Mouse (Mus musculus): ENCODE data around the gene Rilp. TPM values are rescaled to one million over a fixed set of nuclear protein-coding genes. Genes with fewer than 3 reads are reported as not detected.
A peak's percentile ranks its signal among the peaks of the same experiment; 100 is the strongest.

The Rilp gene
- total RNA-seq, 2 experiments from 2014 or later: 39.1 to 40.1 TPM

DNA sequence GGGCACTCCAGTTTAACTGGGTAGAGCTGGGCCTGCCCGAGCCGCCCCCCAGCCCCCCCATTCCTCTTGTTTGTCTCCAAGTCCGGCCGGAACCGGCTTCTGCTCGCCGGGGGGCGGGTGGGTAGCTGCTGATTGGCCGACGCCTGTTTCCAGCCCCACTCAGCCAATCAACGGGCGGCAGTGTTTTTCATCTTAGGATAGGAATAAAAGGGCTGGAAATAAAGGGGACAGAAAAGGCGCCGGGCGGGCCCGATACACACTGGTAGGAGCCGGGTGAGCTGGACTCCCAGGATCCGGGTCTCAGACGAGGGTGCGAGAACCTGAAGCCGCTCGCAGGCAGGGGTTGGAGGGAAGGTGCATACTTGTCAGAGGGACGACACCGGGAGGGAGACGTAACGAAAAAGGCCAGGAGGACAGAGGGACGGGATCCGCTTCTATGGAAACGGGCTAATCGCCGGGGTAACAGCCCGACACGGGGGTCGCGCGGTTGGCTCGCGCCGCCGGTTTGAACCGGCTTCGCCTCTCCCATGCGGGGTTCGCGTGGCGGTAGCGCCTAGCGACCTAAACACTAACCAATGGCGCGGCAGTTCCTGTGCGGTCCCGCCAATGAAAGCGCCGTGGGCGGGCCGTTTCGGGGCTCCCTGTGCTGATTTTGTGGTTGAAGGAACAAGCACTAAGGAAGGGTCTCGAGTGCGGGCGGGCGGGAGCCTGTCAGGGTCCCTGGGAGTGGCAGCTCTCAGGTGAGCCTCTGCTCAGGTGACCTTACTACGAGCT is 21.8 kb downstream of the Rilp start, which contains the start of gene Slc43a2:
Gene Slc43a2 (plus strand): TSS at position 226 of the 774 bp plus-strand sequence.
- intact Hi-C loops (cut with DNase I): no loop called here
- peak; percentile 88 to 89 for DNase-seq

DNA sequence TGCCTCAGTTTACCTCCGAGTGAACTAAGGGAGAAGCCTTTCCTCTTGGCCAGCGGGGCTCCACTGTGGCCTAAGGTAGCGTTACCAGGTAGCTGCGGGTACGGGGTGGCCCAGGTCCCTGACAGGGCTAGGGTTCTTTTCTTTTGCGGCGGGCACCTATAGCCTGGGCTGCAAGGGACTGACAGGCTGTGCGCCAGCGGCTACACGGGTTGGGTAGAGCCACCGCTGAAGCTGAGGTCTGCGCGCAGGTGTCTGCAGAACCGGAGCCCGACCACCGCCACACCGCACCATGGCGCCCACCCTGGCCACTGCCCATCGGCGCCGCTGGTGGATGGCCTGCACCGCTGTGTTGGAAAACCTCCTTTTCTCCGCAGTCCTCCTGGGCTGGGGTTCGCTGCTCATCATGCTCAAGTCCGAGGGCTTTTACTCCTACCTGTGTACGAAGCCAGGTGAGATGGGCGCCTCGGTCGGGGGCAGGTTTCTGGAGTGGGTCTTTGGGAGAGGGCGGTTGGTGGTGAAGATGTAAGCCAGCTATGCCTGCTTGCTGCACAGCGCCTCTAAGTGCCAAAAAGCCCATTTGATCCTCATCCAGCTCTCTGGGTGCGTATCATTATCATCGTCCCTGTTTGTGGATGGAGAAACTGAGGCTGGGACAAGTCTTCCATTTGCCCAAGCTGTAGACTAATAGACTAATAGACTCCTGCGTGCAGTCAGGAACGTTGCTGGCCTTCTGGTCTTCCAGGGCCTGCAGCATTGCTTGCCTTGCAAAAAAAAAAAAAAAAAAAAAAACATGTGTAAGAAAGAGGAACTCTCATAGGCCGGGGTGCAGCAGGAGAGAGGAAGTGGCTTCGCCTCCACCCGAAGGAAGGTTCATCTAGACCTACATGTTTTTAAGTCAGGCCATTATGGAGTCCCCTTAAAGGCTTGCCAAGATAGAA is 22.7 kb downstream of the Rilp start:
- intact Hi-C loops (cut with DNase I): no loop called here
- DNase-seq: no peak

- intact Hi-C loops (cut with DNase I): no loop called here
- DNase-seq: no peak
These were observed 23.6 kb downstream of the Rilp start for GRCm38 (mm10) chr11:75533314-75534015.

DNA sequence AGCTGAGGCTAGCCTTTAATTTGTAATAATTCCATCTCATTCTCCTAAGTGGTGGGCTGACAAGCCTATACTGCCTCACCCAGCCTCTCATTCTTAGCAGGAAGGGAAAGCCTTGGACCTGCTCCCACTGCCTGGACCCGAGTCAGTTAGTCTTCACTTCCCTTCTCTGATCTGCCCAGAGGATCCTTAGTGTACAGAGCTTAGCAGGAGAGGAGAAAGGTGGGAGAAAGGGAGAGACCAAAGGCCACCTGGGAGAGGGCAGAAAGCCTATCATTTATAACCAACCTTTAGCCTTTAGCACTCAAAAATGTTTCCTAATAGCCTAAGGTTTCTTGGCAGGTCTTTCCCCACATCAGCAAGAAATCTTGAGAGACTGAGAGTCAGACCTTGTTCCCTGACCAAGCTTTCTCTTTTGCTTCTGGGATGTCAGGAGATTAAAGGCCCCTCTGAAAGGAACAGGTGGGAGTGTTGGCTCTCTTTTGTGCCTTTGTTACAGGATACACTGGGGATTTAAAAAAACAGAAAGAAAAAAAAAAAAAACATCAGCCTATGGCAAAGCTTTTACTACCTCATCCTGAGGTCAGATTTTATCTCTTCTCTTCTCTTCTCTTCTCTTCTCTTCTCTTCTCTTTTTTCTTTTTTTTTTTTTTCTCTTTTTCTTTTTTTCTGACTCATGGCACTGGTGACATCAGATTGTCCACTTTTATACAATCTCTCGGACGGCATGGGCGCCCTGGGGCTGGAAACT is 24.6 kb downstream of the Rilp start:
- no peak for DNase-seq
- intact Hi-C loops (cut with DNase I): no loop called here

- DNase-seq: no peak
- intact Hi-C loops (cut with DNase I): no loop called here
These were observed 25.4 kb downstream of the Rilp start for GRCm38 (mm10) chr11:75535106-75535795.

GRCm38 (mm10) chr11:75536255-75537024 is 26.5 kb downstream of the Rilp start:
- no peak for DNase-seq
- intact Hi-C loops (cut with DNase I): no loop called here

GRCm38 (mm10) chr11:75537025-75537414 is 27.1 kb downstream of the Rilp start:
- DNase-seq: no peak
- intact Hi-C loops (cut with DNase I): no loop called here

- DNase-seq: no peak
These were observed 27.7 kb downstream of the Rilp start for GRCm38 (mm10) chr11:75537491-75538183.

GRCm38 (mm10) chr11:75538184-75538969 is 28.5 kb downstream of the Rilp start:
- intact Hi-C loops (cut with DNase I): no loop called here
- DNase-seq: no peak

More at GRCm38 (mm10) chr11:75537491-75538183, 27.7 kb downstream of the Rilp start:
- intact Hi-C loops (cut with DNase I): no loop called here

DNA sequence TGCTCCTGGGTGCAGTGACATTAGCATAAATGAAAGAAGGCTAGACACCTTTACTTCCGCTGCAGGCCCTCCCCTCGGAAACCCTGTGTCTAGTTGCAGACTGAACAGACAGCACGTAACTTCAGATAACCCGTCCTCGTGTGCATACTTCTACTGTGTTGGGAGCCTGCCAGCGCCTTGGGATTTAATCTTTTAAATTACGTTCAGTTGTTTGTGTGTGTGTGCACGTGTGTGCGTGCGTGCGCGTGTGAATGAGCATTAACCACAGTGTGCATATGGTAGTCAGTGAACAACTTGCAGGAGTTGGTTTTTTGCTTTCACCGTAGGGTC is 29.0 kb downstream of the Rilp start:
- intact Hi-C loops (cut with DNase I): no loop called here
- DNase-seq: no peak

- no peak for DNase-seq
- intact Hi-C loops (cut with DNase I): no loop called here
These were observed 30.3 kb downstream of the Rilp start for GRCm38 (mm10) chr11:75540209-75540608.

- no peak for DNase-seq
- intact Hi-C loops (cut with DNase I): no loop called here
These were observed 31.1 kb downstream of the Rilp start for GRCm38 (mm10) chr11:75540710-75541581.

DNA sequence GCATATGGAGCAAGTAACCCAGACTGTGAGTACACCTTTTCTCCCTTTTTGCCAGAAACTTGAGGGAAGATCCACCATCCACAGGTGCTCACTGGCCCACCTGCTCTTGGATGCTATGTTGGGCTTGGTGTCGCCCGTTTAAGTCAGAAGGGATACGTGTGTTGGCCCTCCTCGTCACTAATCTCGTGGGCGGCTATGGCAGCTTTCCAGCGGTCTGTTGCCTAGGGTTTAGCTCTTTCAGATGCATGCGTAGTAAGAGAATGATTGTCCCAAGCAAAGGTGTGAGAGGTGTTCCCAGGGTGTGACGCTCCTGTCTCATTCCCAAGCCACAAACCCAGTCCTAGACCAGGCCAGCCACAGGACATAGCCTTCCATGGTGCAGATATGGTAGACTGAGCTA is 34.8 kb downstream of the Rilp start:
- DNase-seq: no peak
- intact Hi-C loops (cut with DNase I): no loop called here

- intact Hi-C loops (cut with DNase I): no loop called here
- no peak for DNase-seq
These were observed 36.2 kb downstream of the Rilp start for GRCm38 (mm10) chr11:75546057-75546456.

GRCm38 (mm10) chr11:75549658-75550111 is 39.8 kb downstream of the Rilp start:
- no peak for DNase-seq
- intact Hi-C loops (cut with DNase I): no loop called here

DNA sequence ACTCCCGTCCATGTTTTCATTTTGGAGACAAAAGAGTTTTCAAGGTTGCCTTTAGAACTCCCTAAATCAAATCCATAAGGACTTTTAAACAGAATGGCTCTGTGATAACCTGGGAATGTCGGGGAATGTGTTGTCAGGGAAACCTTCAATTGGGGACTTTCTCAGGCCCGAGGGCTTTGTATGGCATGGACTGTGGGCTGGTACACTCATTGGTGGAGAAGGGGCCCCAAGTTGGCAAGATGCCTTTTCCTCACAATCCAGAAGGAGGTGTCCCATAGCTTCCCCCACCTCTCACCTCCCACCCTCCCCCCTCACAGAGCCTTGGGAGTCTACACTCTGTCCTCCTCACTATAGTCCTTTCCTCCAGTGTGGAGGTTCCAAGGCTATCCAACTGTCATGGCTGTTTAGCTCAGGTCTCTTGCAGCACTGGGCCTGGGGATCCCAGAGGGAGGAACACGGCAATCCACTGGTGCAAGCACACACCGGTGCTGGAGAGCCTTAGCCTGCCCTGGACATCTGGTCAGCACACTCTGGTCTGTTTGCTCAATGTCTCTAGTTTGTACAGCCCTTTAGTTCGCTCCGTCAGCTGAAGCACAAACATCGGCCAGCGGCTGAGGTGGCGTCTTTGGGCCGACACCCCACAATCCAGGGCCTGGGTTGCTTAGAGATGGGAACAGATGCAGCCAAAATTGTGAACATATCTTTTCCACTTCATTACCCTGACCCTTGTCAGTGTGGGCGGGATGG is 40.5 kb downstream of the Rilp start:
- intact Hi-C loops (cut with DNase I): no loop called here
- peak in 1 of 2 experiments; percentile 38 for DNase-seq

Data from gastrocnemius, postnatal 36 days (tissue).